ENCODE assay signal across 8 mouse cellular contexts in the genomic region with DNA sequence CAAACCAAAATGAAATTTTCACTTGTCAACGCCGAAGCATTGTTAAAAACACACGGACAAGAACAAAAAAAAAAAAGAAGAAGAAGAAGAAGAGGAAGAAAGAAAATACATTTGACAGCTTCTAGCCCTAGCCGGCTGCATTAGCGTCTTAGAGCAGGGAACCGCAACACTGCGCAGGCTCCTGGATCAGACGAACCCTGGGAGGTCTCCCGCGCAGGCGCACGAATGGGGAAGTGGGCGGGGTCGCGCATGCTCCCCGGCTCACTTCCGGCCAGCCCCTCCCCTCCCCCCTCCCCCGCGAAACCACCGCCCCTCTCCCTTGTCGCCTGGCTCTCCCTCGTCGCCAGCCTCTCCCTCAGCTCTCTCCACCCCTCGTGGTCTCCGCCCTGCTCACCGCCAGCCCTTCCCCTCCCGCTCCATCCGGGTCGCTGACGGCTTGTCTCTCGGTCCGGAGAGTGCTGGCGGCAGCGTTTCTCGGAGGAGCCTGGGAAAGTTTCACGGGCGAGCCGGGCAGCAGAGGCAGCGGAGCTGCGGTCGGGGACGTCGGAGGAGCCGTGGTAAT. TPM values are rescaled to one million over a fixed set of nuclear protein-coding genes. Genes with fewer than 3 reads are reported as not detected.
DNase-seq lines count a peak whose midpoint lies in the region; ATAC-seq and TF ChIP-seq lines count a peak whose summit lies in the region.

A gene (plus strand): TSS at position 318 of the 562 bp plus-strand sequence.

- no peaks in the 10 kb centered on the region for H3K27me3 ChIP-seq in hindbrain, embryonic 10.5 days (ENCODE audit: insufficient read depth, poor library complexity, severe bottlenecking)
- H3K27me3 ChIP-seq in lung, postnatal 0 days (replicated peaks; ENCODE audit: insufficient read depth, low read length), result no peaks in the 10 kb centered on the region

- 0 out of 2 replicates have a peak, but pooled peaks have one; percentile 4 for TF ChIP-seq CTCF in lung, postnatal 0 days (IDR thresholded peaks at IDR 0.05)

- under 1% methylated on average over 44 of the region's 44 CpGs for WGBS in hindbrain, embryonic 10.5 days
- under 1% methylated on average over 43 of the region's 44 CpGs for WGBS in lung, postnatal 0 days

- peak; percentile 95 for DNase-seq in MN1 (ENCODE audit: low spot score)
- peak; percentile 92 for DNase-seq in cerebellum, adult 9-10 months
- peak; percentile 97 for DNase-seq in hindbrain, embryonic 10.5 days (ENCODE audit: low spot score)
- DNase-seq in layer of hippocampus, adult 9-11 months, result peak; percentile 93
- DNase-seq in lung, postnatal 0 days (ENCODE audit: low spot score), result peak; percentile 99
- peak; percentile 92 for DNase-seq in ovary, postnatal 14 days (ENCODE audit: low spot score)
- DNase-seq in thymus, postnatal 14 days, result peak; percentile 97

- no peaks in the 10 kb centered on the region for H3K9me3 ChIP-seq in hindbrain, embryonic 10.5 days
- H3K9me3 ChIP-seq in lung, postnatal 0 days (ENCODE audit: low read length), result no peaks in the 10 kb centered on the region

- peak within 1 kb of the TSS; percentile 95 for H3K4me3 ChIP-seq in hindbrain, embryonic 10.5 days
- peak within 1 kb of the TSS; percentile 80 for H3K4me3 ChIP-seq in lung, postnatal 0 days (ENCODE audit: low read depth, low read length)

- H3K4me1 ChIP-seq in hindbrain, embryonic 10.5 days (replicated peaks), result peaks cover 9% of the 10 kb centered on the region
- peaks cover 4% of the 10 kb centered on the region; the same call in 1 of the 2 replicates for H3K4me1 ChIP-seq in lung, postnatal 0 days (ENCODE audit: insufficient read depth, low read depth, low read length)

- TF ChIP-seq EP300 in lung, postnatal 0 days (IDR thresholded peaks at IDR 0.05), result no peak

- peaks cover 22% of the 10 kb centered on the region for H3K36me3 ChIP-seq in hindbrain, embryonic 10.5 days
- no peaks in the 10 kb centered on the region for H3K36me3 ChIP-seq in lung, postnatal 0 days (ENCODE audit: insufficient read depth, low read length)

- H3K9ac ChIP-seq in lung, postnatal 0 days (replicated peaks; ENCODE audit: low read depth), result peak within 1 kb of the TSS; percentile 89

- H3K4me2 ChIP-seq in lung, postnatal 0 days (replicated peaks; ENCODE audit: low read depth, low read length), result peak within 1 kb of the TSS; percentile 71

- ATAC-seq in frontal cortex, adult (ENCODE audit: low TSS enrichment), result peak; percentile 97
- ATAC-seq in lung, postnatal 0 days, result peak; percentile 100

- H3K27ac ChIP-seq in hindbrain, embryonic 10.5 days, result peak within 1 kb of the TSS; percentile 96
- peak within 1 kb of the TSS; percentile 97 for H3K27ac ChIP-seq in lung, postnatal 0 days (ENCODE audit: low read length)

RNA-seq across cellular contexts. Expression of the gene that starts here (rescaled TPM):
- polyA plus RNA-seq in hindbrain, embryonic 10.5 days (2016; fragmentation: Nextera tagmentation; extraction: Ambion mirVana), result 41.8 and 44.6 TPM in 2 replicates
- polyA plus RNA-seq in lung, postnatal 0 days (2015; fragmentation: Nextera tagmentation; extraction: Ambion mirVana), result 23.8 and 28.3 TPM in 2 replicates

Comparison
In these comparisons a context has a peak if more than half of its experiments do, and no peak if none do; other contexts are left out.
1. Peak in every context shown above with its lines: DNase-seq, ATAC-seq, H3K4me3 ChIP-seq and H3K27ac ChIP-seq.